Mouse (Mus musculus): ENCODE results near the gene Bahcc1. TPM values are rescaled to one million over a fixed set of nuclear protein-coding genes. Genes with fewer than 3 reads are reported as not detected.

Bahcc1 gene
- total RNA-seq, 1 experiment from 2014 or later, result 13.2 TPM

DNA sequence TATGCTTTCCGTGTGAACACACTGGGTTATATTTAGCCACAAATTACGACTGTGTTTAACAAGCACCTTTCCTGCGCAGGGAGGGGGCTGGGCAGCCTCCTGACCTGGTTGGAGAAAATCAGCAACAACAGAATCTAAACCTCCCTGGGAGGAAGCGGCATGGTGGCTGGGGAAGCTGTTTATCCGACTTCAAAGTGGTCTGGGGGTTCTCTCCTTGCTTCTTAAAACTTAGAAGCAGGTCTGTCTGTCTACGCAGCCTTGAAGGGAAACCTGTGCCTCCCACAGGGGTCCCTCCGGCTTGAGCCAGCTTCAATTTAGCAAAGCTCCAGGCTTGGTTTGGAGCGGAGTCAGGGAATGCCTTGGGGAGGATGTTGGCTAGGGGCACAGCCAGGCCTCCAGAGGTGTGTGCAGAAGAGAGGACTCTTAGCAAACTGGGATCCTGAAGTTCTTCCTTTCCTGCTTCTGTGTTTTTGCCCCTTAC, 5.1 kb upstream of the Bahcc1 start:
- no peak for ATAC-seq (replicated peaks; ENCODE audit: low read depth, poor library complexity, severe bottlenecking)

DNA sequence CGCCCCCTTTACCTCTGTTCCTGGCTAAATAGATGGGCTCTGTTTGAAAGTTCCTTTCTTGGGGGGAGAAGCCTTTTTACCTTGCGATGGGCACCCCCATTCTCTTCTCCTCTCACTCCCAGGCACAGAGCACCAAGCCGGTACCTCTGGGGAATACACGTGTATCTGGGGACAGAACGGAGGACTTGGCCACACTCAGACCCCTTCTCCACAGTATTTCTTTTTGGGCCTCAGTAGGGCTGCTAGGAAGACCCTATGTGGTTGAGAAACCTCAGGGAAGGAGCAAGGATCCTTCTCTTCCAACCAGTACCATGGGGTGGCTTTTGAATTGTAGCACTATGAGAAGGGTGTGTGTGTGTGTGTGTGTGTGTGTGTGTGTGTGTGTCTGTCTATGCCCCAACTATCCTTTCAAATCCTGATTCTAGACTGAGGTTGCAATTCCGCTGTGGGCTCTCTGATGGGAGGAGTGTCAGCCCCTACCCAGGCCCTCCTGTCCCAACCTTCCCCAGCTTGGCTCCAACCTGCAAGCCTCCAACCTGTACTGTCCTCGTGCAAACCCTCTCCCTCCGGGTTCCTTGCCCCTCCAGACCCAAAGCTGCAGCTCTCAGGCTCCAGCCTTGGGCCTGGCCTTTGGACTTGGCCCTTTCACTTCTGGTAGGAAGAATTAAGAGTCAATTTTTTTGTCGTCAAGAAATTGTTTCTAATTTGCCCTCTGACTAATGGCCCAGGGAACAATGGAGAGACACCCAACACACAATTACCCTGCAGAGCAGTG, 4.4 kb upstream of the Bahcc1 start:
- ATAC-seq (replicated peaks; ENCODE audit: low read depth, poor library complexity, severe bottlenecking), result no peak

DNA sequence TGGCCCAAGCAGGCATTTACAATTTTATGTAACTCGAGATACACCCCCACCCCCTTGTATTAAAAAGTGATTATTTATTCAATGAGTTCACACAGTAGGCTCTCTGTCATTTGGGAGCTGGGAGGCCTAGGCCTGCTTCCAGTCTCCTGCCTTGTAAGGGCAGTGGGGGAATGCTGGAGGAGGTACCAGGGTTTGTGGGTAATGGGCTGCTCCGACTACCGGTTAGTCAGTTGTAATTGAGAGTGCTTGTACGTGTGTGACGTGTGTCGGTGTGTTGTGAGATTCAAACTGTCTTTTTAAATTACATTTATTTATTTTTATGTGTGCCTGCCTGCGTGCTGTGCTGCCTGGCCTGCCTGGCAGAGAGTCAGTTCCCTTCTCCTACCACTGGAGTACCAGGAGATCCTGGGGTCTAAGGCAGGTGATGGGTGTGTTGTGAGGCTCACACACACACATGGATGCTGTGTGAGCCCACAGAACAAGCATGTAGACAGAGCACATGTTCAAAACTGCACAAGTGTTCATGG, 3.8 kb upstream of the Bahcc1 start:
- ATAC-seq (replicated peaks; ENCODE audit: low read depth, poor library complexity, severe bottlenecking), result no peak

DNA sequence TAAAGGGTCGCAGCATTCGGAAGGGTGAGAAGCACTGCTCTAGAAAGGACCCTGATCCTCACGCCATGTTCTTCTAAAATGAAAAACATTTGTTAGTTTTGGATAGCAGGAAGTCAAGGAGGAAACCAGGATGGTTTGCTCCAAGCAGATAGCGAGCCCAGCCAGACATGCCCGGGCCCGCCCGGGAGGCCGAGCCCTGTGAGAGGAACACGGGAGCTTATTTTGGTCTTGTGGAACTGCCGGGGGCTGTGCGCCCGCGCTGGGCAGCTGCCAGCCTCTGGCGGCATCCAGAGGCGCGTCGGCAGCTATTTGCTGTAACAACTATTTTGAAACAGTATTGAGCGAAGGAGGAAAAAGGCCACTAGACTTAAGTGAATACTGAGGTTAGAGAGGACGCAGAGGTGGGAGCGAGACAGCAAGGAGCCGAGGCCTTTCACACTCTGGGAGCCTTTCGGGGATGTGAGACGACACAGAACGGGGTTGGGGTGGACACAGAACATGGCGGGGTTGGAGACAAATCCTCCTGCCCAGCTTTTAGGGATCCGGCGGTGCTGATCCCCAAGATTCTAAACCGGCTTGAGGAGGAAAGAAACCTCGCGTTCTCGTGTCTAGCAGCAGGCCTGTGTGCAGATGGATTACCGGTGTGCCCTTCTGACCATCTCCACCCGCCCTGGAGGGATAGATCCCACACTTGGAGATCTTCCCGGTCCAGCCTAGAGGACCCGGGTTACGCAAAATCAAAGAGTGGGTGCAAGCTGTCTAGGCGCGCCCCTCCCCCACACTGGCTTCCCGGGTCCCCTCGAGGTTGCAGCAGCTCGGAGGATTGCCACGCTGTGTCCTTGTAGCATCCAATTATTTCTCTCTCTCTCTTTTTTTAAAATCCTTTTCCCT, 2.6 kb upstream of the Bahcc1 start:
- ATAC-seq (replicated peaks; ENCODE audit: low read depth, poor library complexity, severe bottlenecking), result peak; percentile 33

DNA sequence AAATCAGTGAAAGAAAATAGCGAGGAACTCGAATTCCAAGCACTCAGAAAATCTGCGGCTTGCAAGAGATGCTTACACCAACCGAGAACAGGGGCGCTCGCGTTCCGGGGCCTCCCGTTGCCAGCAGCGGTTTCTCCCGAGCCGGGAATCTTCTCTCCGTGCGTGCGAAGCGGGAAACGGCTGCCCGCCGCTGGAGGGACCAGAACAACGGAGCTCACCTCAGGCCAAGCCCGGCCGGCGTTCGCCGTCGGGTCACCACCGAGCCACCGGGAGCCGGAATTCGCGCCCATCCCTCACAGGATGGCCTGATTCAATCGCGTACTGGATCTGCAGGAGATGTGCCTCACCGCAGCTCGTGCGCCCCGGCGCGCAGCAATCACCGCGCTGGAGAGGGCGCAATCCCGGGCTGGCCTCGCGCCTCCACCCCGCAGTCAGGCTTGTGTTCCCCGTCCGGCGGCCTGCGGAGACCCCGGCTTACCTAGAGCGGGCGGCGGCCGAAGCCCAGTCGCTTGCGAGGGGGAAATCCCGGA, 1.8 kb upstream of the Bahcc1 start:
- no peak for ATAC-seq (replicated peaks; ENCODE audit: low read depth, poor library complexity, severe bottlenecking)

DNA sequence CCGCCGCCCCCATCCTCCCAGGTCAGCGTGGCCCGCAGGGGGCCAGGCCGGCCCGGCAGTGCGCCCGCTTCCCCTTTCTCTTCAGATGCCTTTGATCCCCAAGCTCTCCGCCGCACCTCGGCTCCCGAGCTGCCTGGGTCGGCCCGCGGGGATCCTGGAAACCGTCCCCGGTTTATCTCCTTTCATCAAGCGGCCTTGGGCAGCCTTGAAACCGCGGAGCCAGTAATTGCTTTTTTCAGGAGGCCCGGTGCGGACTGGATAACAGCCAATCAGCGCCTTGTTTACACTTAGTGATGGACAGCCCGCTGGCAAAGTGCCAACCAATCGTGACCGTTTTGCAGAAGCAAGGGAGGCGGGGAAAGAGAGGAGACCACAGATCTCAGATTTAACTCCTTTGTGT, 1.4 kb upstream of the Bahcc1 start:
- ATAC-seq (replicated peaks; ENCODE audit: low read depth, poor library complexity, severe bottlenecking), result peak; percentile 39

DNA sequence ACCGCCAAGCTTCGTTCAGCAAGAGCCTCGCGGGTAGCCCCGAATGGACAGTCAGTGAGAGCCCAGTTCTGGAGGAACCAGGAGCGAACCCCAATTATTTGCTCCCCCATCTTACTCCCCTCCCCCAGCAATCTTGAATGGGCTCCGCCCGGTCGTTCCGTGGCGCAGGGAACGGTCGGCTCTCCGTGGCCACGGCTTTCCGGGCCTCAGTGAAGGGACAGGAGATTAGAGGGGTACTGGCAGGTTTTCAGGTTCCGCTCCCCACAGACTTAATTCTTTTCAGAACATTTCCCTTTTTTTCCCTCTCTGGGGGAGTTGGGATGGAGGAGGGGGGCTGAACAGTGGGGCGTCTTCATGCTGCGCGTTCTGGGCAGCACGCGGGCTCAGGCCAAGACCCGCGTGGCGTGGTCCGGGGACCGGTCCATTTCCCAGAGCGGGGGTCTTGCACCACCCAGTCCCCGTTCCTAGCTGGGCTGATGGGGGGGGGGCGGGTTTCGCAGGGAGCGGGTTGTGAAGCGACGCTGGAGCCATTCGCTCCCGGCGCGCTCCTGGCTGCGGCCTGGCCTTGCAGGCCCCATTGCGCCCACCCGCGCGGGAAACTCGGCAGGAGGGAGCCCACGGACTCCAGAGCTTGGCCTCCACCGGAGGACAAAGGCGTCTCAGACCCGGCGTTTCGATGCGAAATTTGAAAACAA, 841 bp downstream of the Bahcc1 start:
- no peak for ATAC-seq (replicated peaks; ENCODE audit: low read depth, poor library complexity, severe bottlenecking)

DNA sequence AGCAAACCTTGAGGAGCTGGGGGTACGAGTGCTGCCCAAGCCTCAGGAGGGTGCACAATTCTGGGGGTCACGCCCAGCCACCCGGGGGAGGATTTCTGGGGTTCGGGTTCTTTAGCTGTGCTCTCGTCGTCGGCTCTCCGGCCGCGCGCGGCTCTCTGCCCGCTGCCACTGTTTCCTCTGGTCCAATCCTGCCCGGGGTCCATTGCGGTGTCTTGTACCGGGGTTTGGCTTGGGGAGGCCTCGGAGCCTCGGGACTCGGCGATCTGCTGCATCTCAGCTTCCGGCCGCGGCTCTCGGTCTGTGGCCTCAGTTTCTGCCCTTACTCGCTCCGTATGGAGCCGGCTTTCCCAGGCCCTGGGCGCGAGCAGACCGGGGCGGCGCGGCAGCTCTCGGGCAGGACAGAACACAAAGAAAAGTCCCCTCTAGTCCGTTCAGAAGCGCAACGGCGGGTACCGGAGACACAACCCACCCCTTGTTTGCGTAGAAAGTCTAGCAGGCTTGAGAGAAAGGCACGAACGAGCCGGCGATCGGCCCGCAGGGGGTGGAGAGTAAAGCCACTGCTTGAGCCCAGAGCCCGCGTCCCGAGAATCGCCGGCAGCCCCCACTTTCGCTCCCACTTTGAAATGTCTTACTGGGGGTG, 1.5 kb downstream of the Bahcc1 start:
- ATAC-seq (replicated peaks; ENCODE audit: low read depth, poor library complexity, severe bottlenecking), result no peak

DNA sequence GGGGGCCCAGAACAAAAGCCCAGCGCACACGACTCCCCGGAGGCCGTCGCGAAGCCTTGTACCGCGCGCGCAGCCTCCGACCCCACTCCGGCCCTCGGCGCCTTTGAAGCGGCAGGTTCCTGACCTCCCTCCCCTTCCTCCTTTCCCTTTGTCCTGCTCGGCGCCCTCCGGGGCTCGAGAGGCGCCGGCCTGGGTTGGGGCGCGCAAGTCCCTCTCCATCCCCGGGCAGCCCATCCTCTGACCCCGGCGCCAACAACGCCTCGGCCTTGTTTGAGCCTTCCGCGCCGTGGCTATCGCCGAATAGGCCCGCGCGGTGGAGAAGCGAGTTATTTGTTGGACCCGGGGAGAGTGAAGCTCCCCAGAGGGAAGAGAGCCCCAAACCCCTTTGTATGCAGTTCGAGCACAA, 2.0 kb downstream of the Bahcc1 start:
- ATAC-seq (replicated peaks; ENCODE audit: low read depth, poor library complexity, severe bottlenecking), result no peak

DNA sequence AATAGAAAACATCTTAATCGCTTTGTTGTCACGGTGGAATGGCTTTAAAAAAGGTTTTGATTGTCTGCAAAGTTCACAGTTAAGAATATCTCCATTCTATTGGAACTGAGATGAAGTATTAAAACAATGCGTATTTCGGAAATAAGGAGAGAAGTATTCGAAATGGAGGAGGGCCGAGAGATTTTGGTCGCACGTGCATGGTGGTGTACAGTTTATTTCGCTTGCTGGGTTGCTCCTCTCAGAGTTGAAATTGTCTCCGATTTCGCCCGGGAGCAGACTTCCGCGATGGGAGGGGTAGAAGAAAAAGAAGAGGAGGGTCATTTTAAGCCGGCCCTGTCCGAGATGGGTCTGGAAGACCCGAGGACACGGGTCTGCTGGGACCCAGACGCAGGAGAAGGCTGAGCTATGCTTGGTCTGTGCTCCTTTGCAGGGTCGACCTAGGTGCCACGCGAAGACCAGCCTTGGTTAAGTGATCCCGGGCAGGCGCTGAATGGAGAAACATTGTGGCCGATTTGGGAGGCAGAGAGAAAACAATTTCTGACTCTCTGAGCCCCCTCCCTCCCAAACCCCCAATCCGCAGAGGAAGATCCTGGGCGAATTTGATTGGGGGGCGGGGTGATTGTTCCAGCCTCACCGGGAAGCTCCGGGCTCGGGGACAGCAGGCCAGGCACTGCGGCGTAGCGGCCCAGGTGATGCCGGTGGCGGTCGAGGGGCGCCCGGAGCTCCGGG, 2.8 kb downstream of the Bahcc1 start:
- ATAC-seq (replicated peaks; ENCODE audit: low read depth, poor library complexity, severe bottlenecking), result no peak

DNA sequence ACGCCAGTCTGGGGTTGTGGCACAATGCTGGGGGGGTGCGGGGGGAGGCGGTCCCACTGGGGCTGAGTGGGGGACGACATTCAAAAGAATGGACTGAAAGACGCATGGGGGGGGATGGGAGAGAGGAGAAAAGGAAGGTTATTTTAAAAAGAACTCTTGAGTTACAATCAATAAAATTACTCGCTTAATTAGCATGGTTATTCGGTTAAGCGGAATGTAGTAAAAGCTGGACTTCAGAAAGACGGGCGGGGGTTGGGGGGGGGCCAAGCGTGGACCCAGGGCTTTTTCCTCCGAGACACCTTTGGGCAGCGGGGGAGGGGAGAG, 3.3 kb downstream of the Bahcc1 start:
- ATAC-seq (replicated peaks; ENCODE audit: low read depth, poor library complexity, severe bottlenecking), result no peak

DNA sequence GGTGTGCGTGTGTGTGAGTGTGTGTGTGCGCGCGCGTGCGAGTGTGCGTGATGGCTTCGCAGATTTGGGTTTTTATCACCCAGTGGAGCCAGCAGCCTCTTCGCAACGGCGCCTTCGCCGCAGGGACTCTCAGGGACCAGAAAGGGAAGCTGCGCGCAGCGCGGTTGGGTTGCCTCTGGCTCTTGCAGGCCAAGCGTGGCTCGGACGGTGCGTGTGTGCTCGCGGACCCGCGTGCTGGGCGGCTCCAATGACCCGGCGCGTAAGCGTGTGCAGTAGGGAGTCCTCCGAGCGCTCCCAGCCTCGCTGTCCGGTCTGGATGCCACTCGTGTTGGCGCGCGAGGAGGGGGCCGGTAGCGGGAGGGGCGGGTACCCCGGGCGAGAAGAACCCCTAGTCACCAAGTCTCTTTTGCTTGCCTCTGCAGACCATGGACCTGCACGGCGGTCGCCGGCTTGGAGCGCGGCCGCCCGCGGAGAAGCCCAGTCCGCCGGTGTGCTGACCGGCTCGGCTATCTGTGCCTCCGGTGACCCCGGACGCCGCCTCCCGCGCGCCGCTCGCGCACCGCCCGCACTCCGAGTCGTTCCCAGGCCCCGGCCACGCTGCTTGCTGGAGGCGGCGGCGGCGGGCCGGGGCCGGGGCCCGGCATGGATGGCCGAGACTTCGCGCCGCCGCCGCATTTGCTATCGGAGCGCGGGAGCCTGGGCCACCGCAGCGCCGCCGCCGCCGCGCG, 3.9 kb downstream of the Bahcc1 start:
- no peak for ATAC-seq (replicated peaks; ENCODE audit: low read depth, poor library complexity, severe bottlenecking)

DNA sequence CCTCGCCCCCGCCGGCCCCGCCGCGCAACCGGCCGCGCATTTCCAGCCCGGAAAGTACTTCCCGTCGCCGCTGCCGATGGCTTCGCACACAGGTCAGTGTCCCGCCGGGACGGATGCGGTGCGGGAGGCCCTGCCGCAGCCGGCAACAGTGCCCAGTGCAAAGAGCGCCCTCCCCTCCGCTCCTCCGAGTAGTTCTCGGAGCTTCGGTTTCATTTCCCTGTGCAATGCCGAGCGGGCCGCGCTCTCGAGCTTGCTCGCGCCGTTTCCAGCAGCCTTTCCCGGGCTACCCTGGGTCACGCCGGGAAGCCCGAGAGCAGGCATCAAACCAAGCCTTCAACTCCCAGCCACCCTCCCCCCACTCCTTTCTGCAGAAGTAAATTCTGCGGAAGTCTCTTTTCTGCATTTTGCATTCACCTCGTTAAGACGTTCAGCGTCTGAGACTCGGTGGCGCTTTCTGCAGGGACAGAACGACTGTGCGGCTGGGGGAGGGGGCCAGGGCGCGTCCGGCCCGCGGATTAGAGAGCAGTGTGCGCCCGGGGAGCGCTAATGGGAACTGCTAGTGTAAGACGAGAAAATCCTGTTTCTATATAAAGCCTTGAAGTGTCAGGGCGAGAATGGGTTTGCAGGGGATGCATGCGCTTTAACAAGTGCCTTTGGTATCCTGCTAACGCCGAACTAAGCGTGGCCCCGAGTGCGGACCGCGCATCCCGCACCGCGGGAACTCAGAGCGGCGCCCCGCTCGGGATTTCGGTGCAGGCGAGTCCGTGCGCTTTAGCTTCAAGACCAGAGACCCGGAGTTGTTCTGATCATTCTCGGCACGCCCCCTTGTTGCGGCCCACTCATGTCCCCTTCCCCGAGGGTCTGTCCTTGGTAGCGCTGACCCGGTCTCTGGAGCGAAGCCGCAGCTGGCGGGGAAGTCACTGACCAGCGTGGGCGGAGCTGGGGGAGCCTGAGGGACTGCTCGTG, 4.7 kb downstream of the Bahcc1 start:
- 0 out of 2 replicates have a peak, but pooled peaks have one; percentile 5 for ATAC-seq (replicated peaks; ENCODE audit: low read depth, poor library complexity, severe bottlenecking)

DNA sequence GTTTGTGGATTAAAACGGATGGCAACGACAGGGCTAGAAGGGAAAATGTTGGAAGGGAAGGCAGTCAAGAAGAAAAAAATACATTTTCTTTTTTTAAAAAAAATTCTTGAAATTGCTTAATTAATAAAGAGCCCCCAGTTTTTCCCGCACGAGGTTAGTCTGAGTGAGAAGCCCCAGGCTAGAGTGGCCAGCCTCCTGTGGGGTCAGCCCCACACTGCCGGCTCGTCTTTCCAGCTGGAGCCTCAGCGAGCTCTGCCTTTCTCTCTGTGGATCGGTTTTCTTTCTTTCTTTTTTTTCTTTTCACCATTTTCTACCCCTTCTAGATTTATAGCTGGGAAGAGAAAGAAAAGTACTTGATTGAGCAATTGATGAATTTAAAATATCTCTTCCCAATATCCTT, 5.6 kb downstream of the Bahcc1 start:
- ATAC-seq (replicated peaks; ENCODE audit: low read depth, poor library complexity, severe bottlenecking), result no peak

DNA sequence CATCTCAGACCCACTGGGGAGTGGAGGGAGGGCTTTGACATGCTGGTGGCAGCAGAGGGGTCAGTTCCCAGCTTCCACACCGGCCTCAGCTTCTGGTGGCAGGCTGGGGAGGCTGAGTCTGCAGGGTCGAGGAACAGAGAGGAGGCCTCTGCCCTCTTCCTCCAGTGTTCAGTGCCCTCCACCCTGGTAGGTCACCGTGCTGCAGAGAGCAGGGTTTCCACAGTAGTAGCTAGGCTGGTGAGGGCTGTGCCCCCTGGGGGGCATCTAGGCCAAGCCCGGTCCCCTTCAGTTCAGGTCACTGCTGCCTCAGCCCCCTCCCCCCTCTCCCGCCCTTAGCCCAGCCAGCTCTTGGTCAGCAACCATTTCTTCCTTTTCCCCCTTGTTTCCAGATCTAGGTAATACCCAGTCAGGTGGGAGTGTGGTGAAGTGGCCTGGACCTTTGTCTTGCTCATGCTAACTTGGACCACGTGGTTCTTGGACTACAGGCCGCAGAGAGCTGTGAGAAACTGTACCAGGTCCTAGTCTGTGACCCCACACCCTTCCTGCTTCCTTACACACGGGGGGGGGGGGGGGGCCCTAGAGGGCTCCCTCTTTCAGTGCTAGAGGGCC, 6.1 kb downstream of the Bahcc1 start:
- ATAC-seq (replicated peaks; ENCODE audit: low read depth, poor library complexity, severe bottlenecking), result no peak

DNA sequence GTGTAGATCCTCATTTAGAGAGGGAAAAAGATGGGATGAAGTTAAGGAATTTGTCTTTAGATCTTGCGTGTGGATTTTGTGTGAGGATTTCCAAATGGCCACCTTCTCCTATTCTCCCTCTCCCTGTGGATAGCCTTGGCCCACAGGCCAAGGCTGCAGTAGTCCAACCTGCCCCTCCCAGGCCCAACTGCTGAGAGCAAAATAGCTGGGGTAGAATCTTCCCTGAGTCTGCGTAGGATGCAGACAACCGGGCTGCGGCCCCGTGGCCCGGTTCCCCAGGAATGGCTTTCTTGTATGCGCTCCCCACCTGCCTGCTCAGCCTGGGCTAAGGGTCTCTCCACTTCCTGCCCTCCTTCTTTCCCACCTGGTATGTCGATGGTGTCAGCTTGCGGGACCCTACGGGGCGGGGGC, 6.8 kb downstream of the Bahcc1 start:
- ATAC-seq (replicated peaks; ENCODE audit: low read depth, poor library complexity, severe bottlenecking), result no peak

DNA sequence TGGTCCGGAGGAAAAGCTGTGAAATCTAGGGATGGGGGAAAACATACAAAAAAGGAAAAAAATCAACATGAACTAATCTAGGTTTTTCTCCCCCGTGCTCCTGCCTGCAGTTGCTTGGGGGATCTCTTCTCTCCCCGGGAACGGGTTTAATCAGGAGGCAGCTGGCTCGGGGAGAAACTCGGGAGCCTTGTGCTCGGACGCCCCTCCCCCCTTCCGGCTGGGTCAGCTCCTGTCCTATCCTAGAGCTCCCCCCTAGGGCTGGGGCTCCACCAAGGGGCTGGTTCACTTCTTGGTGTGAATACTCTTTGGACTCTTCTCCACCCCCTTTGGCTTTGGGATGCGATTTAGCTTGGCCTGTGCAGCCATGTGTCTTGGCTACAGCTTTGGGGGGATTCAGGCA, 7.5 kb downstream of the Bahcc1 start:
- ATAC-seq (replicated peaks; ENCODE audit: low read depth, poor library complexity, severe bottlenecking), result no peak

Measured in common myeloid progenitor, adult 5-6 weeks (primary cell).